ENCODE assay signal across 9 mouse cellular contexts in genomic region chr17:43606704-43607103, GRCm38 (mm10). TPM values are rescaled to one million over a fixed set of nuclear protein-coding genes. Genes with fewer than 3 reads are reported as not detected.
A peak's percentile ranks its signal among the peaks of the same experiment; 100 is the strongest.
DNase-seq lines count a peak whose midpoint lies in the region; ATAC-seq lines count a peak whose summit lies in the region.
"Had no signal": no experiment of that assay in that cellular context is flagged by ENCODE, and none has a peak within 500 bp of the region (broad histone marks: within the 10 kb centered on the region; RNA-seq: fewer than 3 reads in every experiment).

No protein-coding gene starts in this region.

- H3K27me3 ChIP-seq in hindbrain, embryonic 11.5 days (ENCODE audit: control insufficient read depth, insufficient read depth, low read length) = no peaks in the 10 kb centered on the region
- H3K27me3 ChIP-seq in hindbrain, embryonic 13.5 days = no peaks in the 10 kb centered on the region
- H3K27me3 ChIP-seq in forebrain, embryonic 14.5 days (replicated peaks; ENCODE audit: control insufficient read depth, insufficient read depth, low read length) = no peaks in the 10 kb centered on the region
- no peaks in the 10 kb centered on the region for H3K27me3 ChIP-seq in intestine, embryonic 14.5 days (replicated peaks; ENCODE audit: control insufficient read depth, insufficient read depth, low read length)
- H3K27me3 ChIP-seq: embryonic facial prominence, embryonic 13.5 days had no signal

- H3K36me3 ChIP-seq in hindbrain, embryonic 11.5 days (ENCODE audit: control insufficient read depth, insufficient read depth, low read length) = no peaks in the 10 kb centered on the region
- H3K36me3 ChIP-seq in hindbrain, embryonic 13.5 days = 0 out of 2 replicates have a peak, but pooled peaks cover 3% of the 10 kb centered on the region
- H3K36me3 ChIP-seq in forebrain, embryonic 14.5 days (ENCODE audit: control insufficient read depth, insufficient read depth, low read length) = no peaks in the 10 kb centered on the region
- no peaks in the 10 kb centered on the region for H3K36me3 ChIP-seq in intestine, embryonic 14.5 days (ENCODE audit: control insufficient read depth, insufficient read depth, low read length)
- H3K36me3 ChIP-seq: embryonic facial prominence, embryonic 13.5 days had no signal

- no peaks in the 10 kb centered on the region for H3K4me1 ChIP-seq in hindbrain, embryonic 11.5 days (replicated peaks; ENCODE audit: control insufficient read depth, insufficient read depth, low read length)
- H3K4me1 ChIP-seq in hindbrain, embryonic 13.5 days (replicated peaks) = no peaks in the 10 kb centered on the region
- H3K4me1 ChIP-seq in forebrain, embryonic 14.5 days (ENCODE audit: control insufficient read depth, insufficient read depth, low read length) = no peaks in the 10 kb centered on the region
- no peaks in the 10 kb centered on the region for H3K4me1 ChIP-seq in intestine, embryonic 14.5 days (replicated peaks; ENCODE audit: control insufficient read depth, insufficient read depth, low read length)
- H3K4me1 ChIP-seq: embryonic facial prominence, embryonic 13.5 days had no signal

- peak; percentile 88 for DNase-seq in hindbrain, embryonic 11.5 days (ENCODE audit: low spot score)
- DNase-seq in brain, adult 2 months (ENCODE audit: low read depth, low spot score) = peak; percentile 68
- peak; percentile 60 for DNase-seq in forebrain, embryonic 14.5 days (ENCODE audit: low spot score)
- peak; percentile 92 for DNase-seq in intestine, embryonic 14.5 days (ENCODE audit: low spot score)
- peak; percentile 42 to 56 for DNase-seq in left cerebral cortex, postnatal 36 days (ENCODE audit: low spot score in 2 of 2)
- peak; percentile 10 to 65 for DNase-seq in natural killer cell, adult 2 months (ENCODE audit: low spot score in 2 of 2)
- peak; percentile 51 for DNase-seq in testis, postnatal 14 days (ENCODE audit: low spot score)

- H3K27ac ChIP-seq in hindbrain, embryonic 11.5 days (ENCODE audit: low read depth, low read length) = no peak overlapping the region
- H3K27ac ChIP-seq in hindbrain, embryonic 13.5 days = no peak overlapping the region
- no peak overlapping the region for H3K27ac ChIP-seq in forebrain, embryonic 14.5 days (ENCODE audit: low read depth, low read length)
- no peak overlapping the region for H3K27ac ChIP-seq in intestine, embryonic 14.5 days (ENCODE audit: low read depth)
- H3K27ac ChIP-seq: embryonic facial prominence, embryonic 13.5 days had no signal

- H3K4me2 ChIP-seq in hindbrain, embryonic 11.5 days (replicated peaks; ENCODE audit: low read depth, low read length) = no peak overlapping the region
- H3K4me2 ChIP-seq in hindbrain, embryonic 13.5 days = no peak overlapping the region
- H3K4me2 ChIP-seq in forebrain, embryonic 14.5 days (ENCODE audit: low read length) = no peak overlapping the region
- no peak overlapping the region for H3K4me2 ChIP-seq in intestine, embryonic 14.5 days (ENCODE audit: low read length)
- H3K4me2 ChIP-seq: embryonic facial prominence, embryonic 13.5 days had no signal

- no peak overlapping the region for H3K4me3 ChIP-seq in hindbrain, embryonic 11.5 days (ENCODE audit: low read depth, low read length)
- no peak overlapping the region for H3K4me3 ChIP-seq in hindbrain, embryonic 13.5 days
- H3K4me3 ChIP-seq in forebrain, embryonic 14.5 days (ENCODE audit: low read depth, low read length) = no peak overlapping the region
- no peak overlapping the region for H3K4me3 ChIP-seq in intestine, embryonic 14.5 days (ENCODE audit: low read depth, low read length)
- H3K4me3 ChIP-seq: embryonic facial prominence, embryonic 13.5 days had no signal

- H3K9me3 ChIP-seq in hindbrain, embryonic 11.5 days (ENCODE audit: control insufficient read depth, low read length) = no peaks in the 10 kb centered on the region
- no peaks in the 10 kb centered on the region for H3K9me3 ChIP-seq in hindbrain, embryonic 13.5 days
- H3K9me3 ChIP-seq in forebrain, embryonic 14.5 days (replicated peaks; ENCODE audit: control insufficient read depth, low read length) = no peaks in the 10 kb centered on the region
- no peaks in the 10 kb centered on the region for H3K9me3 ChIP-seq in intestine, embryonic 14.5 days (ENCODE audit: control insufficient read depth, low read length)
- H3K9me3 ChIP-seq: embryonic facial prominence, embryonic 13.5 days had no signal

- no peak for ATAC-seq in hindbrain, embryonic 11.5 days (ENCODE audit: low FRiP score)
- ATAC-seq in hindbrain, embryonic 13.5 days (ENCODE audit: low FRiP score) = no peak
- ATAC-seq in forebrain, embryonic 14.5 days = peak; percentile 42; the same call in 1 of the 2 replicates
- no peak for ATAC-seq in intestine, embryonic 14.5 days (replicated peaks; ENCODE audit: low FRiP score, low TSS enrichment, low read depth)

- intact Hi-C loops in left cerebral cortex, postnatal 36 days (cut with DNase I) = loop anchor here (1.0 kb wide), 1 partner anchor 88 kb away; no protein-coding TSS in a partner anchor

- 10% methylated on average over 3 of the region's 3 CpGs for WGBS in hindbrain, embryonic 11.5 days
- WGBS in hindbrain, embryonic 13.5 days = 11% methylated on average over 3 of the region's 3 CpGs
- WGBS in forebrain, embryonic 14.5 days = 12% methylated on average over 3 of the region's 3 CpGs
- 16% methylated on average over 3 of the region's 3 CpGs for WGBS in intestine, embryonic 14.5 days

- no peak overlapping the region for H3K9ac ChIP-seq in hindbrain, embryonic 11.5 days (ENCODE audit: low read depth, low read length)
- no peak overlapping the region for H3K9ac ChIP-seq in hindbrain, embryonic 13.5 days
- H3K9ac ChIP-seq in forebrain, embryonic 14.5 days (ENCODE audit: low read length) = no peak overlapping the region
- no peak overlapping the region for H3K9ac ChIP-seq in intestine, embryonic 14.5 days (ENCODE audit: low read length)
- H3K9ac ChIP-seq: embryonic facial prominence, embryonic 13.5 days had no signal

RNA-seq across cellular contexts. Expression of gene Tdrd6, which starts 23.4 kb away (rescaled TPM):
- polyA plus RNA-seq in hindbrain, embryonic 11.5 days (2014; fragmentation: Nextera tagmentation; extraction: Ambion mirVana) = 0.03 and 0.07 TPM in 2 replicates
- 0.10 and 0.75 TPM in 2 replicates for polyA plus RNA-seq in hindbrain, embryonic 13.5 days (2015; fragmentation: Nextera tagmentation; extraction: Ambion mirVana)
- 0.11 and 0.16 TPM in 2 replicates for polyA plus RNA-seq in forebrain, embryonic 14.5 days (2014; fragmentation: Nextera tagmentation; extraction: Ambion mirVana)
- 0.15 and 0.17 TPM in 2 replicates for polyA plus RNA-seq in intestine, embryonic 14.5 days (2014; fragmentation: Nextera tagmentation; extraction: Ambion mirVana)
- under 1 TPM; 0.29 to 0.49 TPM for total RNA-seq in left cerebral cortex, postnatal 36 days (2021)

RNA-seq across cellular contexts. Expression of gene Pla2g7, which starts 38.8 kb away (rescaled TPM):
- polyA plus RNA-seq in hindbrain, embryonic 11.5 days (2014; fragmentation: Nextera tagmentation; extraction: Ambion mirVana) = 15.4 and 16.3 TPM in 2 replicates
- polyA plus RNA-seq in hindbrain, embryonic 13.5 days (2015; fragmentation: Nextera tagmentation; extraction: Ambion mirVana) = 49.4 and 61.3 TPM in 2 replicates
- polyA plus RNA-seq in forebrain, embryonic 14.5 days (2014; fragmentation: Nextera tagmentation; extraction: Ambion mirVana) = 4.0 and 7.3 TPM in 2 replicates
- polyA plus RNA-seq in intestine, embryonic 14.5 days (2014; fragmentation: Nextera tagmentation; extraction: Ambion mirVana) = 9.1 and 9.5 TPM in 2 replicates
- 10 to 100 TPM; 72.1 to 86.8 TPM for total RNA-seq in left cerebral cortex, postnatal 36 days (2021)

Comparison
In these comparisons a context has a peak if more than half of its experiments do, and no peak if none do; other contexts are left out.
1. DNase-seq: peak in every context shown above with its lines; median percentile 92 in intestine, embryonic 14.5 days; 88 in hindbrain, embryonic 11.5 days; 68 in brain, adult 2 months; 60 in forebrain, embryonic 14.5 days; 51 in testis, postnatal 14 days; 49 in left cerebral cortex, postnatal 36 days; 38 in natural killer cell, adult 2 months.